Comparison of ENCODE assay signal across 13 mouse cellular contexts in genomic region chr8:110648577-110648976, GRCm38 (mm10).
"Had no signal": no experiment of that assay in that cellular context is flagged by ENCODE, and none has a peak within 500 bp of the region (broad histone marks: within the 10 kb centered on the region; RNA-seq: fewer than 3 reads in every experiment).

No protein-coding gene starts in this region.

- DNase-seq: gastrocnemius, postnatal 14 days; gastrocnemius, postnatal 36 days; heart, adult 11 months; heart, adult 2 months; heart, postnatal 4 days; kidney, adult 18-20 months; kidney, adult 8-10 months; kidney, postnatal 10 days; kidney, postnatal 25 days; kidney, postnatal 4 days; liver; liver, embryonic 13.5 days; liver, postnatal 0 days had no signal
